Mouse (Mus musculus) retina, postnatal 1 day (tissue): ENCODE results near the gene Eml2.

Experiments
- DNase-seq: peaks from one replicate; pipeline ENCODE4 v3.0.0-alpha.2; 2012

Gene Eml2

GRCm38 (mm10) chr7:19208944-19209472, 32.8 kb downstream of the Eml2 start:
- peak; percentile 84 for DNase-seq

DNA sequence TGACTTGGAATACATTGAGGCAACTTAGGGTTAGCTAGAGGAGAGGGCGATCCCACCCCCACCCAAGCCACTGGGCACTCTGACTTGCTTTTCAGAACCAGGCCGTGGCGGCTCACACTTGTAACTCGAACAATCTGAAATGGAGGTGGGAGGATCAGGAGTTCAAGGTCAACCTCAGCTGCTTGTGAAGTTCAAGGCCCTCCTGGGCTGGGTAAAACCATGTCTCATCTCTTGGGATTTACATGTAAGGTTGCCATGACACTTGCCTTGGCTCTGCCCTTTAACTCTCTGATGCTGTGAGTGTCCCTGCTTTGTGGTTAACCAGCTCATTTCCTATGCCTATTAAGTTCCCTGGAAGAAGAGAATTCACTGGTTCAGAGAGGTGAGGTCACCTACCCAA, 33.3 kb downstream of the Eml2 start:
- no peak for DNase-seq

GRCm38 (mm10) chr7:19210010-19210409, 33.8 kb downstream of the Eml2 start:
- peak; percentile 29 for DNase-seq

DNA sequence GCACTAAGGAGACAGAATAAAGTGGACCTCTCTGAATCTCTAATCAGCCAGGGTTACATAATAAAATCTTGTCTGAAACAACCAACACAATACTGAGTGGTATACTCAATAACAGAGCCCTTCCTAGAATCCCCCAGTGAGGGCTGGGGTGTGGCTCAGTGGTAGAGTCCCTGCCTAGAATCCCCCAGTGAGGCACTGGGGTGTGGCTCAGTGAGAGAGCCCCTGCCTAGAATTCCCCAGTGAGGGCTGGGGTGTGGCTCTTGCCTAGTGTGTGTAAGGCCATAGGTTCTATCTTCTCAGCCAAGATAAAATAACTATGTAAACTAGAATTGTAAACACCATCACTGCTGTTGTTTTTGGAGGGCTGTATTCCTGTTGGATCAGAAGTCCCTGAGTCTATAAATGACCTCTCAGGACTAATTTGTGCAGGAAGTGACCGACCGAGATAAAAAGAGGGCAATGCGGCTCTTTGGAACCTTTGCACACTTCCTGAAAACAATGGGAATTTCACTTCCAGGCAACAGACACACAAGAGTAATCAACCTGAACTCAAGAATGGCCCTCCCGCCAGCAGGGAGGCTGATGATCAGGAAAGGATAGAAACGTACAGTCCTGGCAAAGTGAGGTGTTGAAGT, 34.9 kb downstream of the Eml2 start:
- DNase-seq, result no peak

GRCm38 (mm10) chr7:19211996-19212755, 36.0 kb downstream of the Eml2 start, which contains the start of gene Gpr4:
TSS of gene Gpr4 (plus strand) at chr7:19212538.
- peak; percentile 55 for DNase-seq

DNA sequence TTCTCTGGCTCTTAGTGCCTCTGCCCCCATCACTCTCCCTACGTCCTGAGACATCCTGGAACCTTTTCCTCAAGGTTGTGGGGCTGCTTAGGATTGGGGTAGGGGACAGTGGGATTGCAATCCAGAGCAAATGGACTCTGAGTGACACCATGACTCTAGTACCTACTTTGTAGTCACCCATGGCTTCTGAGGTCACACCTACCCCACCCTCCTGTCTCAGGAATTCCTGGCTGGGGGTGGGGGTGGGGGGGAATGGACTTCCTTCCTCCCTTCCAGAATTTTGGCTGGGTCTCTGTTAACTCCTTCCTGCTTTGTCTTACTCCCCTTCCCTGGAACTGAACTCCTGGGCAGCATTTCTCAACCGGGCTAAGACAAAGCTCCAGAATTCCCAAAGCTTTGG, 37.2 kb downstream of the Eml2 start:
- DNase-seq, result no peak

- no peak for DNase-seq
Observed at GRCm38 (mm10) chr7:19214369-19214768, 38.1 kb downstream of the Eml2 start.

DNA sequence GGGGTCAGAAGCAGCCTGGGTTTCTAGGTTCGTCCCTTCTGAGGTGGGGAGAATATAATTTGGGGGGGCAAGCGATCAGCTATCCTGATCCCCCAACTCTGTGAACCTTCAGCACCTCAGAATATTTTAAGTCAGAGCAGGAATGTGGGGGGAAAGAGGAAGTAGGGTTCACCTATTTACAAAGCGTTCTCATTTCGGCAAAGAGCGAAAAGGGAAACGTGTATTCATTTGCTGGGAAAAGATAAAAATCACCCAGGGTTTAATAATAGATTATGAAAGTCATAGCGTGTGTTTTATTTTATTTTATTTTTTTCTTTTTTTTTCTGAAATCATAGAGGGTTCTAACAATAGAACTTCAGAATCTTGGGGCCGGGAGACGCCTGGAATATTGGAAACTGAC, 38.7 kb downstream of the Eml2 start:
- no peak for DNase-seq

GRCm38 (mm10) chr7:19217492-19217891, 41.3 kb downstream of the Eml2 start:
- no peak for DNase-seq

- peak; percentile 34 for DNase-seq
Observed at GRCm38 (mm10) chr7:19217944-19218343, 41.7 kb downstream of the Eml2 start.

DNA sequence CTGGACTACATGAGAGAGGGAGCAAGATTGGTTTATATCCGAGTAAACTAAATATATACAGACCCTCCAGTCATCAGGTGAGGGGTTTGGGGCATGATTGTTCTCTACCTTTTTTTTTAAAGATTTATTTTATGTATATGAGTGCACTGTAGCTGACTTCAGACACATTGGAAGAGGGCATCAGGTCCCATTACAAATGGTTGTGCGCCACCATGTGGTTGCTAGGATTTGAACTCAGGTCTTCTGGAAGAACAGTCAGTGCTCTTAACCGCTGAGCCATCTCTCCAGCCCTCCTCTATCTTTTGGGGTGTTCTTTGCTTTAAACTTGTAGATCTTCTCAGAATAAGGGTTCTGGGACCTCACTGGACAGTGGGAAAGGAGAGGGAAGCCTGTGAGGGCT, 43.8 kb downstream of the Eml2 start:
- no peak for DNase-seq

DNA sequence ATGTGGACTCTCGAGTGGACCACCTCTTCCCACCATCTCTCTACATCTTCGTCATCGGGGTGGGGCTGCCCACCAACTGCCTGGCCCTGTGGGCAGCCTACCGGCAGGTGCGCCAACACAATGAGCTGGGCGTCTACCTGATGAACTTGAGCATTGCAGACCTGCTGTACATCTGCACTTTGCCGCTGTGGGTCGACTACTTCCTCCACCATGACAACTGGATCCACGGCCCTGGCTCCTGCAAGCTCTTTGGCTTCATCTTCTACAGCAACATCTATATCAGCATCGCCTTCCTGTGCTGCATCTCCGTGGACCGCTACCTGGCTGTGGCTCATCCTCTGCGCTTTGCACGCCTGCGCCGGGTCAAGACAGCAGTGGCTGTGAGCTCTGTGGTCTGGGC, 46.0 kb downstream of the Eml2 start:
- DNase-seq, result no peak

GRCm38 (mm10) chr7:19222875-19223274, 46.7 kb downstream of the Eml2 start:
- no peak for DNase-seq

DNA sequence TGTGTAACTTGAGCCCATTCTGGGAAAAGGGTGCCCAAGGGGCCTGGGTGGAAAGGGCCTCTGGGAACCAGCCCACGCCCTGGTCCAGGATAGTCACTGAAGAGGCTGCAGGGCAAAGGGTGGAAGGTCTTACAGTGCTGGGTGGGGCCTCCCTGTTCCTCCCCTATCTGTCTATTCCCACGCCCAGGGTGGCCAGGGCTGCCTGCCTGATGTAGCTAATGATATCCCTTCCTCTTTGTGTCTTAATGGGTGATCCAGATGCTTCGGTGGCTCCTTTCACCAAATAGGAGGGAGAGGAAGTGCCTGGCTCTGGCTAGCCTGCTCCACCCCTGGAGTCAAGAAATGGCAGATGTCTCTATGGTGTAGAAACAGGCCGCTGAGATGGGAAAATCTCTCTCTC, 48.7 kb downstream of the Eml2 start:
- DNase-seq, result no peak

- peak; percentile 65 for DNase-seq
Observed at GRCm38 (mm10) chr7:19226817-19227797, 50.9 kb downstream of the Eml2 start.

DNA sequence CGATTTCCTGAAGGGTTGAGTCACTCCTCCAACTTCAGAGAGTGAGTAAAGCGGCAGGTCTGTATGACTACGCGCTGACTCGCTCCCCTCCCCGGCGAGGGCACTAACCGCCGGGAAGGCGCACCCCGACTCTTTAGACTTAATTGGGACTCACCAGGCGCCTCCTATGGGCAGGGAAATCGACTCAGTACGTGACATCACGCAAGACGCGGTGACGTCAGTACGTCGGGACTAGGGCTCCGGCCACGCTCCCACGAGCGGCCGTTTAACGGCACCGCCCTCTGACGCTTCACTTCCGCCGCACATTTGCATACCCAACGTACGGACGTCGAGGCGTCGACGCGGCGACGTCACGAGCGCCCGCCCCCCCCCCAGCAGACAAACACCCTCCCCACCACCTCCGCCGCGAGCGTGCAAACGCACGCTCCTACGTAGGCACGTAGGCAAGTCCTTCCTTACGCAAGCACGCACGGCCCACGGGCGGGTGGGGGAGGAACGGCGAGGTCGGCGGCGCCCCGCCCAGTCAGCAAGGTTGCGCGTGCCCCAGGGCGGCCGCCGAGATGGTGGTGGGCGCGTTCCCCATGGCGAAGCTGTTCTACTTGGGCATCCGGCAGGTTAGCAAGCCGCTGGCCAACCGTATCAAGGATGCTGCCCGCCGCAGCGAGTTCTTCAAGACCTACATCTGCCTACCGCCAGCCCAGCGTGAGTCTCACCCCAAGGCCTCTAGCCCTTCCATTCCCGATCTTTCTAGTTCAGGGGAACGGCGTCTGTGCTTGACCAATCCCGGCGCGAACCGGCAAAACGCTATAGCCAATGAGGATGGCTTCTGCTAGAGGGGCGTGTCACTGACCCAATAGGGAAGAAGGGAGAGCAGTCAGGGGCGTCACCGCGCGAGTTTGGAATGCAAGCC, 51.9 kb downstream of the Eml2 start, which contains the start of gene Opa3:
TSS of gene Opa3 (plus strand) at position 452 of the 910 bp plus-strand sequence.
- peak; percentile 100 for DNase-seq

- DNase-seq, result no peak
Observed at GRCm38 (mm10) chr7:19228793-19229148, 52.5 kb downstream of the Eml2 start.

DNA sequence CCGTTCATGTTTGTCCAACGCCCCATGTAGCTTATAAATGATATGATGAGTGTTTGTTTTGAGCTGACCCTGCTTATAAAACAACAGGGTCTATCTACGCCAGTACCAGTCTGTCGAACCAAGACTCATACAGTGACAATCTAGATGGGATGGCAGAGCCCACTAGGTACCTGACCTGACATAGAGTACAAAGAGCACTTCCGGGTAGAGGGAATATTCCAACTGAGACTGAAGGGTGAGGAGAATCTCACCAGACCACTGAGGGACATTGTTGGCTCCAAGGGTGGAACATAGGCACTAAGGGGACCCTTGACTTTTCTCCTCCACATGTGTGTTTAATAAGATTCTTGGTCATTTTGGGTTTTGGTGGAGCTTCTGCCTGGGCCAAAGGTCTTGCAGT, 53.2 kb downstream of the Eml2 start:
- no peak for DNase-seq

DNA sequence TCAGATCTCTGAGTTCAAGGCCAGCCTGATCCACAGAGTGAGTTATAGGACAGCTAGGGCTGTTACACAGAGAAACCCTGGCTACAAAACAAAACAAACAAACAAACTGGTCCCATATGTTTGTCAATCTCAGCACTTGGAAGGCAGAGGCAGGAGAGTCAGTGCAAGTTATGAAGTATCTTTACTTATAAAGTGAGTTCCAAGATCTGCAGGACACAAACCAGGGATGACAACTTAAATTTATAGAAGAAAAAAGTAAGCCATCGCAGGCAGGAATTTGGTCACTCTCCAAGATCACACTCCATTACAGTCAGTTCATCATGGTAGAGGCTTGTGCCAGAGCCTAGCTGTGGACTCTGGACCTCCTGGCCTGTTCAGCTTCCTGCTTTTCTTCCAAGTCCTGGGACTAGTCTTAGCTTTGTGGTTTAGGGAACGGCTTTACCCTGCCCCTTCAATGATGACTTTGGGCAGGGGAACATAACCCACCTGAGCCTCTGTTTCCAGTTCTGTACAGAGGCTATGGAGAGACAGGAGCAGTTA, 53.9 kb downstream of the Eml2 start:
- DNase-seq, result no peak

GRCm38 (mm10) chr7:19230899-19231298, 54.7 kb downstream of the Eml2 start:
- no peak for DNase-seq

GRCm38 (mm10) chr7:19231849-19232248, 55.6 kb downstream of the Eml2 start:
- DNase-seq, result no peak

DNA sequence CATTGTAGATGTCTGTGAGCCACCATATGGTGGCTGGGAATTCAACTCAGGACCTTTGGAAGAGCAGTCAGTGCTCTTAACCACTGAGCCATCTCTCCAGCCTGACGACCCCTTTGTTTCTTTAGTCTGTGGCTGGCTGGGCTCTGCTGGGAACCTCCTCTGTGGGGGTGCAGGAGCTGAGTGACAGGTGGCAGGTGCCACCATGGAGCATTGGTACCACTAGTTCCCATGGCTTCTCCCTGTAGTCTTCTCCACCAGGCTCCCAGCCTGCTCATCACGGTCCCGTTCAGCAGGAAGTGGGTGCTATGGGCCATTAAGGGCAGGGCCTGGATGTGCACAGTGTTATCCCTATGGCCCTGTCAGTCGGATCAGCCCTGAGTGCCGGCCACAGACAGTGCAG, 58.4 kb downstream of the Eml2 start:
- DNase-seq, result no peak
